23 mouse cellular contexts compared by ENCODE assay signal in genomic region chr5:105156582-105156981, GRCm38 (mm10). TPM values are rescaled to one million over a fixed set of nuclear protein-coding genes. Genes with fewer than 3 reads are reported as not detected.
DNase-seq lines count a peak whose midpoint lies in the region; ATAC-seq and TF ChIP-seq lines count a peak whose summit lies in the region.
"Had no signal": no experiment of that assay in that cellular context is flagged by ENCODE, and none has a peak within 500 bp of the region (broad histone marks: within the 10 kb centered on the region; RNA-seq: fewer than 3 reads in every experiment).

No protein-coding gene starts in this region.

- no peak for DNase-seq in heart, adult 2 months
- DNase-seq in heart, embryonic 10.5 days (ENCODE audit: low spot score), result no peak
- peak; percentile 17 for DNase-seq in lung, postnatal 36 days
- DNase-seq in lung, postnatal 14 days, result no peak
- DNase-seq in splenic B cell, adult 2 months (ENCODE audit: low read depth, low spot score), result peak; percentile 40
- no peak for DNase-seq in yolk sac, embryonic 10.5 days (ENCODE audit: low spot score)
- no peak for DNase-seq in urinary bladder, postnatal 14 days (ENCODE audit: low spot score)
- DNase-seq: adrenal gland, postnatal 14 days; cerebellum, adult 11-12 months; cerebellum, adult 9-10 months; cerebellum, postnatal 25 days; gastrocnemius, postnatal 25 days; heart, postnatal 10 days; heart, postnatal 4 days had no signal

- no peak for TF ChIP-seq POLR2A in heart, adult 2 months (IDR thresholded peaks at IDR 0.05; ENCODE audit: insufficient read depth, low read depth, low read length)

- no peak for TF ChIP-seq EP300 in heart, adult 2 months (IDR thresholded peaks at IDR 0.05; ENCODE audit: insufficient read depth, low read depth, low read length)

- no peaks in the 10 kb centered on the region for H3K36me3 ChIP-seq in heart, adult 2 months (ENCODE audit: control insufficient read depth, insufficient read depth, low read length)
- no peaks in the 10 kb centered on the region for H3K36me3 ChIP-seq in heart, embryonic 10.5 days
- H3K36me3 ChIP-seq in splenic B cell, adult 2 months (ENCODE audit: control insufficient read depth, insufficient read depth, low read length, poor library complexity, severe bottlenecking), result no peaks in the 10 kb centered on the region
- H3K36me3 ChIP-seq: embryonic facial prominence, embryonic 12.5 days; forebrain, embryonic 15.5 days; hindbrain, embryonic 12.5 days had no signal

- WGBS in heart, adult 2 months, result 81% methylated on average over 5 of the region's 5 CpGs
- 79% methylated on average over 5 of the region's 5 CpGs for WGBS in heart, embryonic 10.5 days

- H3K9me3 ChIP-seq in heart, embryonic 10.5 days, result no peaks in the 10 kb centered on the region
- H3K9me3 ChIP-seq: embryonic facial prominence, embryonic 12.5 days; forebrain, embryonic 15.5 days; hindbrain, embryonic 12.5 days had no signal

- no peak overlapping the region for H3K4me3 ChIP-seq in heart, adult 2 months
- H3K4me3 ChIP-seq in heart, embryonic 10.5 days, result no peak overlapping the region
- H3K4me3 ChIP-seq: embryonic facial prominence, embryonic 12.5 days; forebrain, embryonic 15.5 days; hindbrain, embryonic 12.5 days had no signal

- H3K27ac ChIP-seq in heart, adult 2 months, result no peak overlapping the region
- no peak overlapping the region for H3K27ac ChIP-seq in heart, embryonic 10.5 days
- H3K27ac ChIP-seq: embryonic facial prominence, embryonic 12.5 days; forebrain, embryonic 15.5 days; hindbrain, embryonic 12.5 days had no signal

- no peaks in the 10 kb centered on the region for H3K4me1 ChIP-seq in heart, adult 2 months (ENCODE audit: control insufficient read depth, insufficient read depth, low read length)
- H3K4me1 ChIP-seq in heart, embryonic 10.5 days, result no peaks in the 10 kb centered on the region
- H3K4me1 ChIP-seq: embryonic facial prominence, embryonic 12.5 days; forebrain, embryonic 15.5 days; hindbrain, embryonic 12.5 days had no signal

- no peak overlapping the region for H3K9ac ChIP-seq in heart, adult 2 months (ENCODE audit: low read depth, low read length)
- H3K9ac ChIP-seq: embryonic facial prominence, embryonic 12.5 days; forebrain, embryonic 15.5 days; hindbrain, embryonic 12.5 days had no signal

- ATAC-seq in CD4-positive, CD25-positive, alpha-beta regulatory T cell, adult 4 months, result peak; percentile 51
- ATAC-seq: activated CD4-positive, CD25-positive, alpha-beta regulatory T cell, adult 4 months; forebrain, embryonic 15.5 days; hindbrain, embryonic 16.5 days; Patski had no signal

- TF ChIP-seq CTCF in heart, adult 2 months (IDR thresholded peaks at IDR 0.05), result peak; percentile 60

- intact Hi-C loops in heart, adult 2 months (cut with DNase I), result no loop called here

- no peaks in the 10 kb centered on the region for H3K27me3 ChIP-seq in heart, adult 2 months (ENCODE audit: control insufficient read depth, insufficient read depth, low read length)
- no peaks in the 10 kb centered on the region for H3K27me3 ChIP-seq in heart, embryonic 10.5 days (ENCODE audit: insufficient read depth, poor library complexity, severe bottlenecking)
- no peaks in the 10 kb centered on the region for H3K27me3 ChIP-seq in splenic B cell, adult 2 months (ENCODE audit: control insufficient read depth, insufficient read depth, low read length, poor library complexity, severe bottlenecking)
- H3K27me3 ChIP-seq: embryonic facial prominence, embryonic 12.5 days; forebrain, embryonic 15.5 days; hindbrain, embryonic 12.5 days; Patski had no signal

- no peaks in the 10 kb centered on the region for H3K79me2 ChIP-seq in heart, adult 2 months (replicated peaks; ENCODE audit: control insufficient read depth, insufficient read depth, low read length)

RNA-seq across cellular contexts. Expression of gene Gbp4, which starts 17.2 kb away (rescaled TPM):
- total RNA-seq in heart, adult 2 months (2021), result 10 to 100 TPM in 1 of 2 experiments, 1 to 10 TPM in 1; 4.6 to 11.5 TPM
- 7.8 and 10.4 TPM in 2 replicates for polyA plus RNA-seq in heart, adult 2 months (2012; rRNA removed)
- 4.1 and 6.1 TPM in 2 replicates for polyA plus RNA-seq in heart, embryonic 10.5 days (2016; fragmentation: Nextera tagmentation; extraction: Ambion mirVana)
- polyA plus RNA-seq in CD4-positive, CD25-positive, alpha-beta regulatory T cell, adult 4 months (2017; shearing (Covaris generic)), result 100 to 1,000 TPM; 246 to 316 TPM
- total RNA-seq: granulocyte monocyte progenitor cell, adult 5-6 weeks had no signal

RNA-seq across cellular contexts. Expression of gene Gbp8, which starts 17.2 kb away (rescaled TPM):
- under 1 TPM; 0.13 to 0.23 TPM for total RNA-seq in heart, adult 2 months (2021)
- 0.29 TPM in 2 replicates for polyA plus RNA-seq in heart, adult 2 months (2012; rRNA removed)
- 1.2 and 1.4 TPM in 2 replicates for polyA plus RNA-seq in heart, embryonic 10.5 days (2016; fragmentation: Nextera tagmentation; extraction: Ambion mirVana)
- 100 to 1,000 TPM; 100 to 118 TPM for polyA plus RNA-seq in CD4-positive, CD25-positive, alpha-beta regulatory T cell, adult 4 months (2017; shearing (Covaris generic))
- total RNA-seq: granulocyte monocyte progenitor cell, adult 5-6 weeks had no signal
- polyA plus RNA-seq: forebrain, embryonic 11.5 days had no signal

RNA-seq across cellular contexts. Expression of gene Gbp9, which starts 17.2 kb away (rescaled TPM):
- total RNA-seq in heart, adult 2 months (2021), result 1 to 10 TPM; 7.4 to 9.4 TPM
- 5.6 and 11.3 TPM in 2 replicates for polyA plus RNA-seq in heart, adult 2 months (2012; rRNA removed)
- 1.3 and 2.3 TPM in 2 replicates for polyA plus RNA-seq in heart, embryonic 10.5 days (2016; fragmentation: Nextera tagmentation; extraction: Ambion mirVana)
- polyA plus RNA-seq in CD4-positive, CD25-positive, alpha-beta regulatory T cell, adult 4 months (2017; shearing (Covaris generic)), result 100 to 1,000 TPM in 1 of 2 experiments, 10 to 100 TPM in 1; 98.9 to 133 TPM

Comparison
In these comparisons a context has a peak if more than half of its experiments do, and no peak if none do; other contexts are left out.
1. DNase-seq: peak in lung, postnatal 36 days (single experiment) and splenic B cell, adult 2 months (single experiment); none in heart, adult 2 months (0 of 2), heart, embryonic 10.5 days (single experiment), lung, postnatal 14 days (single experiment), yolk sac, embryonic 10.5 days (single experiment) and urinary bladder, postnatal 14 days (single experiment).
2. RNA of gene Gbp4, which starts 17.2 kb away (polyA plus RNA-seq): 246 to 316 TPM in CD4-positive, CD25-positive, alpha-beta regulatory T cell, adult 4 months; 7.8 to 10.4 TPM in heart, adult 2 months and 4.1 to 6.1 TPM in heart, embryonic 10.5 days; every median in the first group is over 10 times any median in the second.
3. RNA of gene Gbp8, which starts 17.2 kb away (polyA plus RNA-seq): 100 to 118 TPM in CD4-positive, CD25-positive, alpha-beta regulatory T cell, adult 4 months; 1.2 to 1.4 TPM in heart, embryonic 10.5 days and 0.29 TPM in heart, adult 2 months; every median in the first group is over 10 times any median in the second.